Mouse (Mus musculus): ENCODE measurements at regions not wholly inside any gene's neighbourhood (a gene's known extent, or its start where the extent isn't known, plus 50 kb on each side); places are given as distances from the start of the nearest gene placed in this dataset.
A peak's percentile ranks its signal among the peaks of the same experiment; 100 is the strongest.

- DNase-seq (ENCODE audit: low read depth, low spot score): no peak
Observed at GRCm38 (mm10) chr3:10697698-10698452, 362.4 kb upstream of the Gm38303 start.

- DNase-seq (ENCODE audit: low read depth, low spot score): no peak
Observed at GRCm38 (mm10) chr3:10685501-10685951, 350.0 kb upstream of the Gm38303 start.

GRCm38 (mm10) chr3:10684885-10685500 lies 349.5 kb upstream of the Gm38303 start:
- DNase-seq (ENCODE audit: low read depth, low spot score): peak; percentile 54

GRCm38 (mm10) chr3:10681938-10682337 lies 346.5 kb upstream of the Gm38303 start:
- no peak for DNase-seq (ENCODE audit: low read depth, low spot score)

DNA sequence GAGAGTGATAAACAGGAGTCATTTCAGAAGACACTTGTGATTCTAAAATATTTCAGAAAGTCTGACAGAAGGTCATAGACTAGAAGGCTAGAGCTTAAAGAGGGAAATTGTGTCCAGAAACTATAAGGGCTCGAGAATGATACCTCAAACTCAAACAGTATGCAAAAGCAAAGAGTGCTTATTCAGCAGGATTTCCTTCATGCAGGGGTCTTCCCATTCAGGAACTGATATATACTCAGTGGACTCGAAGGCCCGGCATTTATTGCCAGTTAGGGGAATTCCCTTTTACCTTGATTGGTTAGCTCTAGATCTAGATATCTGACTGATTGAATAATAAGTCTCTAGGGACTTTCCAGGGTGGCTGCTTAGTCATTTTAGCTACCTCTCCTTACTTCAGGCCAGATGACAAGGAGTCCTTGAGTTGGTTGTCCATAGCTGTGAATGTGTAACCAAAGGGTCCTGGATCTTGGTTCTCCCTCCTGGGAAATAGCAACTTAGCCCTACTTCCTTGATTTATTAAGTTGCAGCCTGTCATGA lies 312.6 kb upstream of the Gm38303 start:
- no peak for DNase-seq (ENCODE audit: low read depth, low spot score)
